Mouse (Mus musculus): ENCODE measurements around the gene Actr2.
"Not testable (repeated sequence)": the region's sequence is repeated elsewhere in the genome, so short reads cannot be mapped to it uniquely, and the experiment has no call there.

The Actr2 gene

GRCm38 (mm10) chr11:20112741-20113480 is at the start of gene Actr2:
Gene Actr2 (minus strand): TSS chr11:20112913.
- DNase-seq (ENCODE audit: low read depth, low spot score): peak; percentile 90

GRCm38 (mm10) chr11:20158879-20159278 is 46.2 kb upstream of the Actr2 start:
- no peak for DNase-seq (ENCODE audit: low read depth, low spot score)

- DNase-seq (ENCODE audit: low read depth, low spot score): not testable (repeated sequence)
Observed at GRCm38 (mm10) chr11:20153542-20153941, 40.8 kb upstream of the Actr2 start.

GRCm38 (mm10) chr11:20152107-20152901 is 39.6 kb upstream of the Actr2 start:
- no peak for DNase-seq (ENCODE audit: low read depth, low spot score)

GRCm38 (mm10) chr11:20151290-20151689 is 38.6 kb upstream of the Actr2 start:
- no peak for DNase-seq (ENCODE audit: low read depth, low spot score)

- DNase-seq (ENCODE audit: low read depth, low spot score): no peak
Observed at GRCm38 (mm10) chr11:20149936-20150335, 37.2 kb upstream of the Actr2 start.

- no peak for DNase-seq (ENCODE audit: low read depth, low spot score)
Observed at GRCm38 (mm10) chr11:20145383-20145782, 32.7 kb upstream of the Actr2 start.

- no peak for DNase-seq (ENCODE audit: low read depth, low spot score)
Observed at GRCm38 (mm10) chr11:20144536-20145263, 32.0 kb upstream of the Actr2 start.

- DNase-seq (ENCODE audit: low read depth, low spot score): not testable (repeated sequence)
Observed at GRCm38 (mm10) chr11:20143687-20144086, 31.0 kb upstream of the Actr2 start.

- no peak for DNase-seq (ENCODE audit: low read depth, low spot score)
Observed at GRCm38 (mm10) chr11:20142516-20142915, 29.8 kb upstream of the Actr2 start.

GRCm38 (mm10) chr11:20140286-20140685 is 27.6 kb upstream of the Actr2 start:
- DNase-seq (ENCODE audit: low read depth, low spot score): no peak

- DNase-seq (ENCODE audit: low read depth, low spot score): no peak
Observed at GRCm38 (mm10) chr11:20139711-20140110, 27.0 kb upstream of the Actr2 start.

- no peak for DNase-seq (ENCODE audit: low read depth, low spot score)
Observed at GRCm38 (mm10) chr11:20138498-20139208, 25.9 kb upstream of the Actr2 start.

GRCm38 (mm10) chr11:20137872-20138271 is 25.2 kb upstream of the Actr2 start:
- no peak for DNase-seq (ENCODE audit: low read depth, low spot score)

- no peak for DNase-seq (ENCODE audit: low read depth, low spot score)
Observed at GRCm38 (mm10) chr11:20136314-20136713, 23.6 kb upstream of the Actr2 start.

- not testable (repeated sequence) for DNase-seq (ENCODE audit: low read depth, low spot score)
Observed at GRCm38 (mm10) chr11:20134869-20135268, 22.2 kb upstream of the Actr2 start.

- no peak for DNase-seq (ENCODE audit: low read depth, low spot score)
Observed at GRCm38 (mm10) chr11:20133721-20134120, 21.0 kb upstream of the Actr2 start.

- no peak for DNase-seq (ENCODE audit: low read depth, low spot score)
Observed at GRCm38 (mm10) chr11:20132955-20133562, 20.3 kb upstream of the Actr2 start.

GRCm38 (mm10) chr11:20126673-20127516 is 14.2 kb upstream of the Actr2 start:
- no peak for DNase-seq (ENCODE audit: low read depth, low spot score)

- DNase-seq (ENCODE audit: low read depth, low spot score): no peak
Observed at GRCm38 (mm10) chr11:20125423-20125822, 12.7 kb upstream of the Actr2 start.
